15 mouse cellular contexts compared by ENCODE assay signal in the genomic region with DNA sequence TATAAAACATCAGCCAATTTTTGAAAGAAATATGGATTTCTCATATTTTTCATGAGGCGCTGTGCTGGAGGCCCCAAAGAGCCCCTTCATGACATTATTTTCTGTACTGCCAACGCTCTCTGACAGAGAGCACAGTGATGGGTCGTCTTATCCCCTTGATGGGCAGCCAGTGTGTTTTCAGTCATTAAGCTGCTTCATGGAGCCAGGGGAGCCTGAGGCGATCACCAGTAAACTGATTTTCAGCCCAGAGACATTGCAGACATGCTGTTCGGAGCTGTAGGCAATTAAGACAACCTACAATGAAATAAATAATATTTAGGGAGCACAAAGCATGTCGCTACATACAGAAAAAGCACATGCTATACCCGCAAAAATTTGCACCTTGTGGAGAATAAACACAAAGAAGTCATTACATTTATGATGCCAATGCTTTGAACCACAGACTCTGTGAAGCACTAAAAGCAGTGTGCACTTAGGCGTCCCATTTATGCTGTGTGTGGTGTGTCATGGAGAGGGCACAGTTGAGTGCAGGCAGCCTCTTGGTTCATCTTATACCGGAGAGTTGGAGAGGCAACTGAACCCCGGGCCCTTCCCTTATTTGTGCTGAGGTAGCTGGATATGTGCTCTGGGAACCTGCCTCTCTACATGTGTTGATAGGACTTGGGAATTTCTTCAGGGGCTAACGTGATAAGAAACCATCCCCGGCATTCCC. TPM values are rescaled to one million over a fixed set of nuclear protein-coding genes. Genes with fewer than 3 reads are reported as not detected.
DNase-seq lines count a peak whose midpoint lies in the region; ATAC-seq and TF ChIP-seq lines count a peak whose summit lies in the region.
"Had no signal": no experiment of that assay in that cellular context is flagged by ENCODE, and none has a peak within 500 bp of the region (broad histone marks: within the 10 kb centered on the region; RNA-seq: fewer than 3 reads in every experiment).

No protein-coding gene starts in this region.

- peak overlapping the region; percentile 38; the same call in 1 of the 2 replicates for H3K27ac ChIP-seq in gastrocnemius, adult 2 months
- H3K27ac ChIP-seq in midbrain, embryonic 11.5 days (ENCODE audit: low read depth, low read length): peak overlapping the region; percentile 14; the same call in 1 of the 2 replicates
- H3K27ac ChIP-seq in midbrain, embryonic 10.5 days (replicated peaks): no peak overlapping the region
- H3K27ac ChIP-seq in midbrain, embryonic 12.5 days (replicated peaks): peak overlapping the region; percentile 71

- WGBS in midbrain, embryonic 11.5 days: 65% methylated on average over 12 of the region's 12 CpGs
- WGBS in midbrain, embryonic 10.5 days: 66% methylated on average over 12 of the region's 12 CpGs
- 51% methylated on average over 12 of the region's 12 CpGs for WGBS in midbrain, embryonic 12.5 days

- no peaks in the 10 kb centered on the region for H3K9me3 ChIP-seq in midbrain, embryonic 11.5 days (ENCODE audit: control insufficient read depth, low read length)
- H3K9me3 ChIP-seq in midbrain, embryonic 10.5 days (replicated peaks): no peaks in the 10 kb centered on the region
- no peaks in the 10 kb centered on the region for H3K9me3 ChIP-seq in midbrain, embryonic 12.5 days

- H3K36me3 ChIP-seq in midbrain, embryonic 11.5 days (ENCODE audit: control insufficient read depth, insufficient read depth, low read length): no peaks in the 10 kb centered on the region
- no peaks in the 10 kb centered on the region for H3K36me3 ChIP-seq in midbrain, embryonic 10.5 days
- no peaks in the 10 kb centered on the region for H3K36me3 ChIP-seq in midbrain, embryonic 12.5 days

- H3K4me2 ChIP-seq in midbrain, embryonic 11.5 days: no peak overlapping the region
- 0 out of 2 replicates have a peak overlapping the region, but pooled peaks have one; percentile 2 for H3K4me2 ChIP-seq in midbrain, embryonic 12.5 days (replicated peaks)
- H3K4me2 ChIP-seq: lung, embryonic 14.5 days had no signal

- intact Hi-C loops in gastrocnemius, adult 2 months (cut with DNase I): no loop called here

- no peak overlapping the region for H3K9ac ChIP-seq in midbrain, embryonic 11.5 days (ENCODE audit: low read length)
- H3K9ac ChIP-seq in midbrain, embryonic 12.5 days (replicated peaks): no peak overlapping the region
- H3K9ac ChIP-seq: lung, embryonic 14.5 days had no signal

- peaks cover 74% of the 10 kb centered on the region for H3K27me3 ChIP-seq in midbrain, embryonic 11.5 days (ENCODE audit: control insufficient read depth, insufficient read depth, low read length)
- H3K27me3 ChIP-seq in midbrain, embryonic 10.5 days (ENCODE audit: low read depth, poor library complexity, severe bottlenecking): peaks cover 99% of the 10 kb centered on the region
- H3K27me3 ChIP-seq in midbrain, embryonic 12.5 days: peaks cover 51% of the 10 kb centered on the region

- 0 out of 2 replicates have a peak, but pooled peaks have one; percentile 13 for ATAC-seq in midbrain, embryonic 11.5 days (ENCODE audit: low FRiP score)
- peak; percentile 52; the same call in 1 of the 2 replicates for ATAC-seq in midbrain, embryonic 12.5 days (ENCODE audit: low FRiP score, low read depth)
- ATAC-seq: Patski had no signal

- no peak for DNase-seq in gastrocnemius, adult 2 months
- no peak for DNase-seq in gastrocnemius, postnatal 25 days
- no peak for DNase-seq in midbrain, embryonic 11.5 days (ENCODE audit: low spot score, missing footprints)
- no peak for DNase-seq in midbrain, embryonic 10.5 days (ENCODE audit: low spot score)
- DNase-seq in retina, embryonic 14.5 days (ENCODE audit: low spot score): peak; percentile 47
- no peak for DNase-seq in spleen, postnatal 14 days (ENCODE audit: low spot score in 2 of 2)
- no peak for DNase-seq in thymus, adult 18-20 months
- DNase-seq: cerebellum, adult 8-10 months; gastrocnemius, postnatal 10 days; heart, postnatal 36 days; kidney, adult 8-10 months; lung, embryonic 14.5 days had no signal

- TF ChIP-seq CTCF in gastrocnemius, adult 2 months (IDR thresholded peaks at IDR 0.05): no peak

- H3K4me3 ChIP-seq in gastrocnemius, adult 2 months: no peak overlapping the region
- H3K4me3 ChIP-seq in midbrain, embryonic 11.5 days (ENCODE audit: low read depth, low read length): no peak overlapping the region
- H3K4me3 ChIP-seq in midbrain, embryonic 10.5 days: no peak overlapping the region
- no peak overlapping the region for H3K4me3 ChIP-seq in midbrain, embryonic 12.5 days

- H3K4me1 ChIP-seq in midbrain, embryonic 11.5 days (ENCODE audit: control insufficient read depth, insufficient read depth, low read length): no peaks in the 10 kb centered on the region
- H3K4me1 ChIP-seq in midbrain, embryonic 10.5 days: peaks cover 9% of the 10 kb centered on the region
- peaks cover 12% of the 10 kb centered on the region for H3K4me1 ChIP-seq in midbrain, embryonic 12.5 days

RNA-seq across cellular contexts. Expression of a gene that starts 57.1 kb away (rescaled TPM):
- 100 to 1,000 TPM; 254 to 283 TPM for total RNA-seq in gastrocnemius, adult 2 months (2021)
- total RNA-seq in gastrocnemius, postnatal 25 days (2021): 100 to 1,000 TPM; 286 to 312 TPM
- 20.8 TPM in 2 replicates for polyA plus RNA-seq in midbrain, embryonic 11.5 days (2014; fragmentation: Nextera tagmentation; extraction: Ambion mirVana)
- polyA plus RNA-seq in midbrain, embryonic 10.5 days (2016; fragmentation: Nextera tagmentation; extraction: Ambion mirVana): 5.9 and 11.6 TPM in 2 replicates
- polyA plus RNA-seq in midbrain, embryonic 12.5 days (2016; fragmentation: Nextera tagmentation; extraction: Ambion mirVana): 38.6 and 43.1 TPM in 2 replicates
- total RNA-seq: megakaryocyte, adult 5-6 weeks had no signal
